Mouse (Mus musculus) cortical plate, adult 2 months (tissue): ENCODE results near the gene Rnaseh2a. TPM values are rescaled to one million over a fixed set of nuclear protein-coding genes. Genes with fewer than 3 reads are reported as not detected.

Experiments used
- H3K27ac ChIP-seq: fragments of 200-500 bp; 2 replicates; pipeline ENCODE4 v1.5.1; 2012; ENCODE audit warnings: low read length, control low read depth, inconsistent platforms; ENCODE audit not compliant: insufficient read depth
- H3K4me1 ChIP-seq: fragments of 200-500 bp; 2 replicates; pipeline ENCODE4 v1.6.1; 2011; ENCODE audit warnings: low read length; ENCODE audit not compliant: control insufficient read depth, insufficient read depth
- H3K4me3 ChIP-seq: fragments of 200-500 bp; 2 replicates; pipeline ENCODE4 v1.5.1; 2011; ENCODE audit warnings: mild to moderate bottlenecking, low read length, control low read depth; ENCODE audit not compliant: insufficient read depth
- CTCF ChIP-seq: fragments of 200-500 bp; IDR thresholded peaks from 2 replicates; pipeline ENCODE4 v1.5.1; 2011; ENCODE audit warnings: mild to moderate bottlenecking, control low read depth, low read length; ENCODE audit not compliant: insufficient read depth; ENCODE audit errors: extremely low read depth
- POLR2A ChIP-seq: fragments of 200-500 bp; IDR thresholded peaks from 2 replicates; pipeline ENCODE4 v1.6.1; 2011; ENCODE audit warnings: mild to moderate bottlenecking, low read length, control low read depth; ENCODE audit not compliant: insufficient read depth; ENCODE audit errors: extremely low read depth
- polyA plus RNA-seq: library from polyadenylated mRNA; depleted of rRNA; stranded (reverse); fragments of >200 nt; gene quantifications from 2 replicates; pipeline ENCODE4 v1.2.3, GENCODE M21; 2012

The Rnaseh2a gene
- polyA plus RNA-seq, 1 experiment: 37.7 TPM

- no peaks in the 10 kb centered on the region for H3K4me1 ChIP-seq
- no peak overlapping the region for H3K27ac ChIP-seq
- TF ChIP-seq POLR2A (no peak), CTCF (no peak)
- peak overlapping the region; percentile 37; the same call in 1 of the 2 replicates for H3K4me3 ChIP-seq
Measured at GRCm38 (mm10) chr8:84947241-84947545, 22.4 kb downstream of the Rnaseh2a start.

GRCm38 (mm10) chr8:84946528-84947240 lies 22.9 kb downstream of the Rnaseh2a start, which contains the start of gene Rtbdn:
TSS of gene Rtbdn (plus strand) at chr8:84946991.
- no peaks in the 10 kb centered on the region for H3K4me1 ChIP-seq
- peak within 1 kb of the TSS; percentile 37 for H3K4me3 ChIP-seq
- H3K27ac ChIP-seq: no peak within 1 kb of the TSS; the same call in 1 of the 2 replicates
- peak; percentile 26 for TF ChIP-seq CTCF
- TF ChIP-seq POLR2A: no peak

- TF ChIP-seq CTCF (no peak), POLR2A (no peak)
- H3K4me1 ChIP-seq: no peaks in the 10 kb centered on the region
- peak overlapping the region; percentile 37 for H3K4me3 ChIP-seq
- H3K27ac ChIP-seq: peak overlapping the region; percentile 58; the same call in 1 of the 2 replicates
Measured at GRCm38 (mm10) chr8:84945633-84946527, 23.7 kb downstream of the Rnaseh2a start.

- peak overlapping the region; percentile 37 for H3K4me3 ChIP-seq
- peak overlapping the region; percentile 58; the same call in 1 of the 2 replicates for H3K27ac ChIP-seq
- TF ChIP-seq POLR2A (no peak), CTCF (no peak)
- no peaks in the 10 kb centered on the region for H3K4me1 ChIP-seq
Measured at GRCm38 (mm10) chr8:84945235-84945632, 24.3 kb downstream of the Rnaseh2a start.

- Histone ChIP-seq H3K27ac (no peak overlapping the region), H3K4me3 (peak overlapping the region; percentile 37), H3K4me1 (no peaks in the 10 kb centered on the region)
- no peak for TF ChIP-seq CTCF
- TF ChIP-seq POLR2A: peak; percentile 32; the same call in 1 of the 2 replicates
Measured at GRCm38 (mm10) chr8:84944478-84945160, 24.9 kb downstream of the Rnaseh2a start.

GRCm38 (mm10) chr8:84943699-84944098 lies 25.9 kb downstream of the Rnaseh2a start:
- Histone ChIP-seq H3K4me1 (no peaks in the 10 kb centered on the region), H3K4me3 (no peak overlapping the region), H3K27ac (no peak overlapping the region)
- TF ChIP-seq CTCF (no peak), POLR2A (no peak)

- Histone ChIP-seq H3K4me1 (peaks cover 11% of the 10 kb centered on the region), H3K27ac (no peak overlapping the region), H3K4me3 (peak overlapping the region; percentile 63)
- TF ChIP-seq POLR2A (no peak), CTCF (no peak)
Measured at GRCm38 (mm10) chr8:84937620-84938485, 31.7 kb downstream of the Rnaseh2a start.

GRCm38 (mm10) chr8:84936962-84937546 lies 32.5 kb downstream of the Rnaseh2a start, which contains the start of gene Mast1:
TSS of gene Mast1 (minus strand) at chr8:84937359.
- TF ChIP-seq POLR2A (no peak), CTCF (peak; percentile 34; the same call in 1 of the 2 replicates)
- H3K27ac ChIP-seq: peak within 1 kb of the TSS; percentile 97
- H3K4me1 ChIP-seq: peaks cover 11% of the 10 kb centered on the region
- peak within 1 kb of the TSS; percentile 63 for H3K4me3 ChIP-seq
